Mouse (Mus musculus) kidney, adult 2 months (tissue): ENCODE measurements around the gene Nek9.

Source experiments
- CTCF ChIP-seq: fragments of 200-500 bp; conservative IDR thresholded peaks from 2 replicates; pipeline ENCODE4 v1.5.1; 2011; ENCODE audit warnings: low read depth, mild to moderate bottlenecking, control low read depth, low read length, moderate library complexity, mixed read lengths; ENCODE audit not compliant: insufficient read depth, insufficient read length
- POLR2A ChIP-seq: fragments of 200-500 bp; IDR thresholded peaks from one replicate; pipeline ENCODE4 v1.6.1; 2011; ENCODE audit warnings: low read depth, low read length, control low read depth

DNA sequence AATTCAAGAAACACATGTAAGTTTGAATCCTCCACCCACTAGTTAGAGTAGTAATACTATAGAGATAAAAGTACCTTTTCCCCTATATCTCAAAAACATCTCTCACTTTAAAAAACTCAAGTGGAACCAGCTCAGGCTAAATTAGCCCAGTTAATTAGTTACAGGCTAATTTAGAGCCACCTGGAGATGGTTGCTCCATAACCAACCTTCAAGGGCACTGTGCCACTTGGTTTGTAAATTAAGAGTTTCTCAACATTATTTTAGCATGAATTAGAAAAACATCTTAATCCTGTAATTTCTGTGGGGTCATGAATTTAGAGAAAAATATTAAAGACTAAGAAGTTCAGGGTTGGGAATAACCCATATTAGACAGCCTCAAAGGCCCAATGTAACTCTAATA, 47.6 kb downstream of the Nek9 start:
- TF ChIP-seq CTCF (no peak), POLR2A (no peak)
